Mouse (Mus musculus) thymus, postnatal 36 days (tissue): ENCODE data around the gene Ash1l.
"Not testable (repeated sequence)": the region's sequence is repeated elsewhere in the genome, so short reads cannot be mapped to it uniquely, and the experiment has no call there.

Experiments
- DNase-seq, 2 experiments: peaks; one replicate each; pipeline ENCODE4 v3.0.0; 2022; ENCODE audit warnings: mixed read lengths in 2 of 2

The Ash1l gene

GRCm38 (mm10) chr3:88963211-88963610 is 12.8 kb downstream of the Ash1l start:
- DNase-seq: not testable (repeated sequence)

GRCm38 (mm10) chr3:88975012-88975411 is 24.6 kb downstream of the Ash1l start:
- no peak for DNase-seq

GRCm38 (mm10) chr3:88981206-88982010 is 31.0 kb downstream of the Ash1l start:
- DNase-seq: no peak

GRCm38 (mm10) chr3:88983921-88984381 is 33.5 kb downstream of the Ash1l start:
- no peak for DNase-seq

- no peak for DNase-seq
Measured at GRCm38 (mm10) chr3:88992793-88993192, 42.4 kb downstream of the Ash1l start.

- no peak for DNase-seq
Measured at GRCm38 (mm10) chr3:89001536-89001935, 51.1 kb downstream of the Ash1l start.

- not testable (repeated sequence) for DNase-seq
Measured at GRCm38 (mm10) chr3:89030896-89031295, 80.5 kb downstream of the Ash1l start.

GRCm38 (mm10) chr3:89043359-89043758 is 92.9 kb downstream of the Ash1l start:
- no peak for DNase-seq

- no peak for DNase-seq
Measured at GRCm38 (mm10) chr3:89058361-89058760, 107.9 kb downstream of the Ash1l start.

GRCm38 (mm10) chr3:89058783-89059182 is 108.4 kb downstream of the Ash1l start:
- peak; percentile 20 to 25 for DNase-seq

- no peak for DNase-seq
Measured at GRCm38 (mm10) chr3:89061696-89062095, 111.3 kb downstream of the Ash1l start.

GRCm38 (mm10) chr3:89067265-89067664 is 116.8 kb downstream of the Ash1l start:
- DNase-seq: no peak

GRCm38 (mm10) chr3:89077383-89077782 is 127.0 kb downstream of the Ash1l start:
- DNase-seq: no peak

GRCm38 (mm10) chr3:89082287-89082686 is 131.9 kb downstream of the Ash1l start:
- not testable (repeated sequence) for DNase-seq

- no peak for DNase-seq
Measured at GRCm38 (mm10) chr3:89084133-89084532, 133.7 kb downstream of the Ash1l start.

- DNase-seq: no peak
Measured at GRCm38 (mm10) chr3:89084654-89085190, 134.3 kb downstream of the Ash1l start.

GRCm38 (mm10) chr3:89087338-89088110 is 137.1 kb downstream of the Ash1l start:
- peak; percentile 81 to 85 for DNase-seq

- peak in 1 of 2 experiments; percentile 36 for DNase-seq
Measured at GRCm38 (mm10) chr3:89088974-89089373, 138.6 kb downstream of the Ash1l start.

- peak; percentile 84 to 87 for DNase-seq
Measured at GRCm38 (mm10) chr3:89089882-89090591, 139.6 kb downstream of the Ash1l start.

GRCm38 (mm10) chr3:89090694-89091655 is 140.6 kb downstream of the Ash1l start:
- peak; percentile 84 to 85 for DNase-seq

- DNase-seq: no peak
Measured at GRCm38 (mm10) chr3:89091811-89092508, 141.5 kb downstream of the Ash1l start.
